Mouse (Mus musculus) megakaryocyte-erythroid progenitor cell, adult 5-6 weeks (primary cell): ENCODE data around the gene Glb1l. TPM values are rescaled to one million over a fixed set of nuclear protein-coding genes. Genes with fewer than 3 reads are reported as not detected.
A peak's percentile ranks its signal among the peaks of the same experiment; 100 is the strongest.

ENCODE experiments used
- ATAC-seq: replicated peaks from 2 replicates; pipeline ENCODE4 v1.8.0; 2016; ENCODE audit warnings: mild to moderate bottlenecking, inconsistent platforms; ENCODE audit not compliant: severe bottlenecking, poor library complexity, low FRiP score, low TSS enrichment
- total RNA-seq, 2 experiments: library from RNA; stranded (forward) in 1 of 2; stranded (reverse) in 1 of 2; fragments of 200-1000, 215-1000 nt in 1 of 2; fragments of >200 nt in 1 of 2; fragmentation: Nextera tagmentation in 1 of 2; gene quantifications; 2 replicates each; pipeline ENCODE4 v1.2.3; 2014 to 2017

Glb1l gene
- total RNA-seq, 2 experiments from 2014 or later, result 18.3 to 20.0 TPM

DNA sequence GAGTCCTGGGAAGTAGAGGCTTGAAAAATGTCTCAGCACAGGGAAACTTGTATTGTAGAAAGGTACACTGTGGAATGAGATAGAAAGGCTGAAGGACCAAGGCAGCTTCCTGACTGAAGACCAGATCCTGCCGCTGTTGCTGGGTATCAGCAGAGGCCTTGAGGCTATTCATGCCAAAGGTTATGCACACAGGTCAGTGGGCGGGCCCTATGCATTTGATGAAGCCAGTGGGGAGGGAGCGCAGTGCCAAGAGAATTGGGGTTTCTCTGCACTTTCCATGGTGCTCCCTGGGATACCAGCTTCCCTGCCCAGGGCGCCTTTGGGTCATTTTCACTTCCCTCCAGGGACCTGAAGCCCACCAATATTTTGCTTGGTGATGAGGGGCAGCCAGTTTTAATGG lies 1.9 kb upstream of the Glb1l start:
- no peak for ATAC-seq

DNA sequence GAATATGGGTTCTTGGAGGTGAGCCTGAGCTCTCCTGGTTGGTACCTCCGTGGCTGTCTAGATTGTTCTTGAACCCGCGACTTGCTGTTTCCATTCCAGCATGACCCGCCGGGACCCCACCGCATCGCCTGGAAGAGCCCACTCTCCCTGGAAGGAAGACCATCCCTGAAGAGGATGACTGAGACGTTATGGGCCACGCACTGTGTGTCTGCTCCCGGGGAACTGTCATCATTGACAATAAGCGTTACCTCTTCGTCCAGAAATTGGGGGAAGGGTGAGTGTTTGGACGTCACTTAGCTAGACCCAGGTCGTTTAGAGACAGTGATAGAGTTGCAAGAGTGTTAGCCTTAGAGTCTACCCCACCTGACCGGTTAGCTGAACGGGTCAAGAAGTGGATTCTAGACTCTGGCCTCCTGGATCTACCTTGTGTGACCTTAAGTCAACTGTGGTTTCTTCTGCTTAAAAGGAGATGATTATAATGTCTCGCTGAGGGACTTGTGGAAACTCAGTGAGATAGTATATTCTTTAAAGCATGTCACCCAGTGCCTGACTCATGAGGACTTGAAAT lies 612 bp upstream of the Glb1l start:
- no peak for ATAC-seq

DNA sequence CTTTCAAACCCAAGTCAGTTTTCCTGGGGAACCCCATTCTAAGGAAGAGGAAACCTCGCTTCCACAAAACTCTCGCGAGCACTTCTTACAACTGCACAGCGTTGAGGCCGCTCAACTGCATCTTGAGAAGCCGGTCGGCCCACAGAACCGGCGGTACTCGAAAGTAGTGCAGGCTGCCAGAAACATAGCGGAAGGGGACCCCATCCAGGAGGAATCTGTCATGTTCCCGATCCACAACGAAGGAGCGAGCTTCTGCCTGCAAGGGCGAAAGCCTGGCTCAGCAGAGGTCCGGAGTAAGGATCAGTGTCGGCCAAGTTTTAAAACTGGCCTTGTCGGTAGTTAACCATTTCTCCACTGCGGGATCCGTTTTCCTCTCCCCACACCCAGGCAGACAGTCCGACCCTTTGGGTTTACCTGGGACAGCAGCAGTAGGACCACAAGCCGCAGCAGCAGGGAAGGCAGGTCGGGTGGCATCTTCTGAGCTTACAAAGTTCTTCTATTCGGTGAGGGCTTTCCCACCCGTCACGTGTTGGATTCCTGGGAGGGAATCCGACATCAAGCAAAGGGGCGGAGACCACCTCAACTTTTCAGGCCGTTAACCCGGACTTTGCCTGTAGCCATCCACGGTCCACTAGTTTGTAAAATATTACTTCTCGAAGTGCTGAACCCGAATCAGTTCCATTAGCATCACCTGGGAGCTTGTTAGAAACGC lies 1.5 kb downstream of the Glb1l start:
- ATAC-seq, result peak; percentile 48

DNA sequence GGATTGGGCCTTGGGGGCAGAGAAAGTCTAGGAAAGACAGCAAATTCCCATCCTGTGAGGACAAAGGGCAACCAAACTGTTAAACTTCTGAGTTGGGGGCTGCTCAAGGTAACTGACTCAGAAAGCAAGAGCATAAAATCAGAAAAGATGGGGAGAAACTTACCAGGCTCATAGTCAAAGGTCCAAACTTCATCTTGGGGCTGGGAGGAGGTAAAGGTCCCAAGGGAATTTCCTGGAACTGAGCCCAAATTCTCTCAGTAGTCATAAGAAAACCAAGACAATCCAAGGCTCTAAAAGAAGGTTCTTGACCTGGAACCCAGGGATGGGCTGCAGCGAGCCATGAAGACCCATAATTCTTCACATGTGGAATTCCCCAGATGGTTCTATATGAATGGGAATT lies 9.4 kb downstream of the Glb1l start:
- ATAC-seq, result no peak

DNA sequence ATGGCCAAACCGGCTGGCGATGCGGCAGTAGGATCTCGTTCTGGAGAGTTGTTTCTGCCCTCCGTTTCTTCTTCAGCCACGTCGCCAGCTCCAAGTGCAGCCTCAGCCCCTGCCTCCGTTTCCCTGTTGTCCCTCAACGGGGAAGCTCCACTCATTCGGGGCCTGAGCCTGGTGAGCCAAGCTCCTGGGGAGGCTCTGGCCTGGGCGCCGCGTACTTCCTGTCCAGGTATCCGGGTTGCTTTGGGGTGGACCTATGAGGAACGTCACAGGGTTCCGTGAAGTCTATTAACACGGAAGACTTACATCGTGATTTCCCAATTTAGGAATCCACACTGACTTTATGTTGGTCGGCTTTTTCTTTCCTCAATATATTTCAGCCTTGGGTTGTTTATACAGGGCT lies 18.2 kb downstream of the Glb1l start:
- peak; percentile 27; the same call in 1 of the 2 replicates for ATAC-seq

DNA sequence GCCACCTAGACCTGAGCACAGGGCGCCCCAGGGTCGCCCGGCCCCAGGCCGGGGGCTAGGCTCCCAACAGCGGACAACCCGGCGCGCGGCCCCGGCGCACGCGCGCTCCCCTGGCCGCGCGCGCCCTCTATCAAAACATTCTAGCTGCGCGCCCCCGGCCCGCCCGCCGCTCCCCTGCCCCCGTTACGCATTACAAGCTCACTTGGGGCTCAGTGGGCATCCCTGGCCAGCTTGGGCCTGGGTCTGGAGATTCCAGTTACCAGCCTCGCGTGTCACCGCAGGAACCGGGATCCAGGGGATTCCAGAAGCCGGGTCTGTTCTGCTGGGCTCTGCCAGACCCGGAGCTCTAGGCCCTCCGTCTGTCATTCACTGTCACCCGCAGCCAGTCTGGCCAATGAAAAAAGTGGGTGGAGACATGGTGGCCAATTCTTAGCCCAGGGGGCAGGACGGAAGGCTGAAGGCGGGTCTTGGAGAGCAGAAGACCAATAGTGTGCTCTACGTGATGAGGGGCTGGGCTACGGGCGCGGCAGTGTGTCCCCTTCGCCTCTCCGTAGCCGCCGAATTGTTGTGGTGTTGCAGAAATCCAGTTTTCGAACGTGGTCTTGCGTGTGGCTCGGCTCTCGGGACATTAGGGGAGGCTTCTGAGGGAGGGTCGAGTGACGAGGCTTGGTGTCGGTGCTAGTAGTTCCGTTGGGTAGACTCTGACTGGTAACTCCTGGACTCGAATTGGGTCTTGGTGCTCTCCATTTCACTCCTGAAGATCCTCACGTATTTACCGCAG lies 18.8 kb downstream of the Glb1l start, which contains the start of the genes Ankzf1 and Atg9a:
Gene Ankzf1 (plus strand): TSS at position 530 of the 781 bp plus-strand sequence.
Gene Atg9a (minus strand): TSS at position 575 of the 781 bp plus-strand sequence.
- ATAC-seq, result peak; percentile 98

DNA sequence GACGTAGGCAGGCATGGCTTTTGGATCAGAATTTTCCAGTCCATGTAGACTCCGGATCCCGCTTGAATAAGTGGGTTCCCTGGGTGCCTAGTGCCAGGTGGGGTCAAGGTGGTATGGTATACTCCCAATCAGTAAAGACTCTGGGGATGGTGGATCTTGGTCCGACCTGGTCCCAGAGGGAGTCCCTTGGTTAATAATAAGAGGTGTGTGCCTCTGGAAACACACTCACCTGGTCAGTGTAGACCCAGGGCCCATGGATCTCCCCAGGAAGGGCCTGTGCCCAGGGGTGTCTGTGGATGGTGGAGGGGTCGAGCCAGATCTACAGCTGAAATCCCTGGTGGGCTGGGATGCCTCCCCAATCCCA lies 19.4 kb downstream of the Glb1l start:
- no peak for ATAC-seq

DNA sequence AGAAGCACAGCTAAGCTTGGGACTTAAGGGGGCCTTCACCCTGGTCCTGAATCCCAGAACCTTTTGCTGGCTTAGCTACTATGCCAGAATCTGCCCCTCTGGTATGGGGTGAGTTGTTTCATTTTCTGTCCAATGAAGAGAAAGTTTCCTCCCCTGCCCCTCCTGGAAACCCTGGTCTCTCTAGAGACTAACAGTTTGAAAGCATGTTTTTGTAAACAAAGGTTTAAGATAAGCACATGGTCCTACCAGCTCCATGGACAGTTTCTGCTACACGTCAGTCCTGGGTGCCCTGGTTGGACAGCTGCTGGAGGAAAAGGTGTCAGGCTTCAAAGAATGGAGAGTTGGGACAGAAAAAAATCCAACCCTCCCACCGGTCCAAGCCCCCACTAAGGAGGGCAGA lies 20.0 kb downstream of the Glb1l start:
- peak; percentile 58 for ATAC-seq

DNA sequence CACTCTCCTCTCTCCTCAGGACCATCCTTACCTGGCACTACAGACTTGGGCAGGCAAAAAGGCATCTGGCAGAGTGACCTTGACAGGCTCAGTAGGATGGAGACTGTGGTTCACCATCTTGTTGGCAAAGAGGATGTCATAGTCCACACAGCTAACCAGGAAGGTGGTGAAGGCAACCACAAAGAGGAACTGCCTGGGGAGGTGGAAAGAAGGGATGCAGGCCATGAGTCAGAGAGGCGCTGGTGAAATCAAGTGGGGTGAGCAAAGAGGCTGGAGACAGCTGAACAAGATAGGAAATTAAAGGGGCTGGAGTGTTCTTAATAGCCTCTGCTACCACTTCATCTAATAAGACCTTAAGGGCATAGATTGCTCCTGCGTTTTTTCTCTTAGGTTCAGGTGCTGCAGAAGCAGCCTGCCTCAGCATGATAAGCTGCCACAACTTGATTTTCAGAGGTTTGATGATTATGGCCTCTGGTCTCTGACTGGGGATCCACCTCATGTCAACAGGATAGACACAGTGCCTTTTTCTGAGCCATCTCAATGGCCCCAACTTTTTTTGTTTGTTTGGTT lies 22.6 kb downstream of the Glb1l start:
- ATAC-seq, result no peak

DNA sequence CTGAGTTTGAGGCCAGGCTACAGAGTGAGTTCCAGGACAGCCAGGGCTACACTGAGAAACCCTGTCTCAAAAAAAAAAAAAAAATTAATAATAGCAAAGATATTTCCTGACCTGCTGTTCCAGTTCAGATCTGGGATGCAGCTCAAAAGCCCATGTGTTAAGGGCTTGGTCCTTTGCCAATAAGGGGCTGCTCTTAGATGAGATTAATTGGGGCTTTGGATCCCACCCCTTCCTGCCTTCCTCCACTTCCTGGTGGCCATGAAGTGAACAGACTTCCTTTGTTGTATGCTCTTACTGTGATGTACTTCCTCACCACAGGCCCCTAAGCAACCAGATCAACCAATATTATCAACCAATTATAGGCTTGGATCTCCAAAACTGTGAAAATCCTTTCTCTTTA lies 23.5 kb downstream of the Glb1l start:
- ATAC-seq, result no peak

DNA sequence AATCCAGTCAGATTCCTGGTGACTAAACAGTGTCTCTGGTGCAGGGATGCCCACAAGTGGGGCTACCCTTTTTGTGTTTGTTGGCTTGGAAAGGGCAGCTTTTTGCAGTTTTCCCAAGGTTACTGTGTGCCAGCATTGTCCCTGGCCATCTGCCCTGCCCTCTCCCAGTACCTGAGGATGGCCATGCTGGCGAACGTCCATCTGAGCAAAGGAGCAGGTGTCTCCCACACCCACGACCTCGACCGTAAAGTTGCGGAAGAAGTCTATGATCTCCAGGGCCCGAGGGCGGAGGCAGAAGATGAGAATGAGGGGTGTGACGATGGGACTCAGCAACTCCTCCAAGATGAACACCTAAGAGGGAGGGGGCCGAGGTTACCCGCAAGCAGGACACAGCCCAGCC lies 25.1 kb downstream of the Glb1l start:
- ATAC-seq, result no peak

DNA sequence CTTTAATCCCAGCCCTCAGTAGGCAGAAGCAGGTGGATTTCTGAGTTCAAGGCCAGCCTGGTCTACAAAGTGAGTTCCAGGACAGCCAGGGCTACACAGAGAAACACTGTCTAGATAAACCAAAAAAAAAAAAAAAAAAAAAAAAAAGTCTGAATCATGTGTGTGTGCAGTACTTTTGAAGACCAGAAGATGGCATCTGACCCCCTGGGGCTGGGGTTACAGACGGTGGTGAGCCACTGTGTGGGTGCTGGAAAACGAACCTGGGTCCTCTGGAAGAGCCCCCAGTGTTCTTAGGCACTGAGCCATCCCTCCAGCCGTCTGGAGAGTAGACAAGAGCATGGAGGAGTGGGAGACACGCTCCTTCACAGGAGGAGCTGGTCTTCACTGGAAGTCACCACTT lies 28.5 kb downstream of the Glb1l start:
- ATAC-seq, result no peak

DNA sequence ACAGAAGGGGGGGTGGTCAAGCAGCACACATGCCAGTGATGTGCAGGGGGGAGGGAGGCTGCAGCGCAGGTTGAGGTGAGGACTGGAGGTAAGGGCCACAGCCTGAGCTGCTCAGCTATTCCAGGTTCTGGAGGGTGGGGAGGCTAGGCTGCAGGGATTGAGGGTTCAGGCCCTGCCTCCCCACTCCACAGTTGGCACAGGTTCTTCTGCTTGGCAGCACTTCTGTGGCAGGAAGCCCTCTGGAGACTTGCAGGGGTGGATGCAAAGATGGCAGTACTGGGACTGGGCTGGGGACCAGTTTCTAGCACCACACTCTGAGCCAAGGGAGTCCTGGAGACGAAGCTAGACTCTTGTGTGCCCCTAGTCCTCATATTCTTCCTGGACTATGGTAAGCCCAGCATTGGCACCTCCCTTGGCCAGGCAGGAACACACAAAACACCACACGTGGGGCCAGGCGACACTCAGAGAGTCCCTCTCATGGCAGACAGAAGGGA lies 29.2 kb downstream of the Glb1l start:
- ATAC-seq, result no peak

DNA sequence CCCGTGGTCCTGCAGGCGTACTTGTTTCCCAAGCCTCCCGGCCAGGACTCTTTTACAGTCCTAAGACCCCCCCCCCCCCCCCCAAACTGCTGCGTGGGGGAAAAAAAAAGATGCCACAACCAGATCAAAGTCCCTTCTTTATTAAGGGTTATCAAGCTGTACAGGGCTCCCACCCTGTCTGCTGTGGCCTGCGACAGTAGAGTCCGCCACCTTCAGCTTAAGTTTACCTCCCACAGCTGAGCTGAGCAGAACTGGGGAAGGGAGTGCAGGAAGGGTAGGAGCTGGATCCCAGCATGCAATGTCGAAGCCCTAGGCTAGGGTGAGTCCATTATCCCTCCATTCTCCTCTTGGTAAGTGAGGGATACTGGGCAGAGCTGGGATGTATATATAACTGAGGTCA lies 29.9 kb downstream of the Glb1l start:
- no peak for ATAC-seq

DNA sequence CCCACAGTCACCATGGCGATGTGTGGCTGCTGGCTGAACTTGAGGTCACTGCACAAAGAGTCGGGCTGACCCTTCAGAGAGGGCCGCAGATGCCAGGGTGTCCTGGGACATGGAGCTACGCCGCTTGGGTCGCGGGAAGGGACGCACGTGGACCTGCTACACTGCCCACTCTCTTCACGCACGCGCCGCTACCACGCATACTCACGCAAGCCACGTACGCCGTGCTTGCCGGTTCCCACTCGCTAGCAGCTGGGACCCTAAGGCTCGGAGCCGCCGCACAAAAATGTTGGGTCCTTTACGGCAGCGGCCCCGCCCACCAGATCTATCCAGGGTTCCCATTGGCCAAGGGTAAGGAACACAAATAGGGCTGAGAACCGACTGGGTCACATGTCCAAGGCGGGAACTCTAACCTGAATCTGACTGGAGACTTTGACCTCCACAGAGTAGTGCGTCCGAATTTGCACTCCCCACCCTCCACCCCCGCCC lies 30.5 kb downstream of the Glb1l start, which contains the start of gene Abcb6:
Gene Abcb6 (minus strand): TSS at position 288 of the 486 bp plus-strand sequence.
- peak; percentile 84 for ATAC-seq

DNA sequence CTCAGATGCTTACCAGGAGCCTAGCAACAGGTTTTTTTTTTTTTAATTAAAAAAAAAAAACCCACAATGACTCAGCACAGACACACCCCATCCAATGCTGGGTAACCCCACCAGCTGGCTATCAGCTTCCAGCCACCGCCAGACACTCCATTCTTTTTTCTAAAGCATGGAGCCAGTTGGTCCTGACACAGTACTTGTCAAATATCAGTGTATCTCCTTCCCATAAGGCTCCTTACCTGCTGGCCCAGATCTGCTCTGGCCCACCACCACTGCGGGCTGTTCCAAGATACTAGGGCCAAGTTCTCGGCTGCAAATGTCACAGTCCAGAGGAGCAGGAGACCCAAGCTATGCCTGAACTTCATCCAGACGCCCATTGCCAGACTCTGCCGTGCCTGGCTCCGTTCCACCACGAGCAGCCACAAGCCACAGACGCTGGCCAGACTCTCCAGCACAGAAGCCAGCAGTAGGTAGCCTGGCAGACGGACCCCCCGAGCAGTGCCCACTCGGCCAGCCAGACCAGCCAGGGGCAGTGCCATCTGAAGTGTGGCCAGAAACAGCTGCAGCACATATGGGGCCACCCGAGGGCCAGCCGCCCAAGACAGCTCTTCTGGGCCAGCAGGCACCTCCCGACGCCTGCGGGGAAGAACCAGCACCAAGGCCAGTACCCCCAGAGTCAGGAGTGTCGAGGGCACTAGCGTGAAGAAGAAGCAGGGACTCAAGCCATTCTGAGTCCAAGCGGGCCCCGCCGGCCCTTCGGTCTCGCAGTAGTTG lies 31.1 kb downstream of the Glb1l start:
- peak; percentile 71 for ATAC-seq

DNA sequence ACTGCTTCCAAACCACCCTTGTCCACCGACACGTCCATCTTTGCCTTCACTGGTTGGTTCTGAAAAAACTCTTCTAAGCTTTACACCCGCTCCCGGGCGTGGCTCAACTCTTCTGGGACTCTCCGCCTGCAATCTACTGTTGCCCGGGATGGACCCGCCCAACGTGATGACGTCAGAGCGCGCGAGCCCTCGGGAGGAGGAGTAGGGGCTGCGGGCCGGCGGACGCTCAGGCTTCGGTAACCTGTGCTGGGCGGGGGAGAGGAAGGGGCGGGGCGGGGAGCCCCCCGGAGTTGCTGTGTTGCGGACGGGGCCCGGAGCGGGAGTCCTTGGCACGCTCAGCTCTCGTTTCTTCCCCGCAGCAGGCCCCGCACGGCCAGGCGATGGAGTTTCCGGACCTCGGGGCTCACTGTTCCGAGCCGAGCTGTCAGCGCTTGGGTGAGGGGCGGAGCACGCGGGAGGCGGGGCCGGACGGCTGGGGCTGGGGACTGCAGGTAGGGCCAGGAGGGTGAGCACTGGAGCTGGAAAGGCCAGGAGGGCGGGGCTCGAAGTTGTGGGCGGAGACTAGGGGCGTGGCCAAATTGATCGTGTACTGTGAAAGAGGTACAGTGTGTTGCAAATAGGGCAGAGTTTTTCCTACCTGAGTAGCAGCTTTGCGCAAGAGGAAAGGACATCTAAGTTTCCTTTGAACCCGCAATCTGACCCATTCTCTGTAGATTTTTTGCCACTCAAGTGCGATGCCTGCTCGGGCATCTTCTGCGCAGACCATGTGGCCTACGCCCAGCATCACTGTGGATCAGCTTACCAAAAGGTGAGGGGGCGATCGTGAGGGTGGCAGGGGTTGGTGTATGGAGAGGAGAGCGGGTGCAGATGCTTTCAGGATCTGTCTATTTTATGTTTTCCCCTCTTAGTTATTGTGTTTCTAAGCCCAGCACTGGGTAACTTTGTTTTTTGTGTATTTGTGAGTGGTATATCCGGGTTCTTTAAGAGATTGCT lies 41.8 kb downstream of the Glb1l start, which contains the start of gene Zfand2b:
Gene Zfand2b (plus strand): TSS at position 175 of the 993 bp plus-strand sequence.
- peak; percentile 94 for ATAC-seq

DNA sequence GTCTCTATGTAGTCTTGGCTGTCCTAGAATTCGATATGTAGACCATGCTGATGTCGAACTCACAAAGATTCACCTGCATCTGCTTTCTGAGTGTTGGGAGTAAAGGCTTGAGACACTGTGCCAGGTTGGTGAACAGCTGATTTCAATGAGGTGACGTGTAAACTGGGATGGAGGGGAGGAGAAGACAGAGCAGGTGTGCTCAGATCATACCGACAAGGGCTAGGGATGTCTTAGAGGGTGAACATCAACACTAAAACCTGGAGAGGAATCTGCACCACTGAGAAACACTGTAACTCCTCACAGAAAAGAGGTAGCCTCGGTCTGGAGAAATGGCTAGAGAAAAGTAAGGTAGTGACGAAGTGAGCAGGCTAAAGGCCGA lies 42.5 kb downstream of the Glb1l start:
- ATAC-seq, result peak; percentile 20
